Mouse (Mus musculus) brain, embryonic 14.5 days (tissue): Measurements from ENCODE around the gene Pml.
A peak's percentile ranks its signal among the peaks of the same experiment; 100 is the strongest.

Source experiments
- CTCF ChIP-seq: fragments of 200-500 bp; IDR thresholded peaks from 2 replicates; pipeline ENCODE4 v1.5.1; 2012; ENCODE audit warnings: inconsistent platforms, mild to moderate bottlenecking, moderate library complexity, borderline replicate concordance; ENCODE audit not compliant: insufficient read depth, insufficient read length; ENCODE audit errors: extremely low read depth
- POLR2A ChIP-seq: fragments of 200-500 bp; IDR thresholded peaks from 2 replicates; pipeline ENCODE4 v1.6.1; 2012; ENCODE audit warnings: mild to moderate bottlenecking, inconsistent platforms, borderline replicate concordance; ENCODE audit not compliant: poor library complexity, insufficient read depth, insufficient read length, severe bottlenecking; ENCODE audit errors: extremely low read depth

GRCm38 (mm10) chr9:58253033-58253804 lies 3.6 kb upstream of the Pml start, which contains the start of gene Stoml1:
- TF ChIP-seq CTCF (peak; percentile 94), POLR2A (peak; percentile 74; the same call in 1 of the 2 replicates)
